Mouse (Mus musculus) left cerebral cortex, postnatal 25 days (tissue): Measurements from ENCODE around the gene Taok1. TPM values are rescaled to one million over a fixed set of nuclear protein-coding genes. Genes with fewer than 3 reads are reported as not detected.
A peak's percentile ranks its signal among the peaks of the same experiment; 100 is the strongest.

Source experiments
- DNase-seq, 2 experiments: peaks; one replicate each; pipeline ENCODE4 v3.0.0; 2022; ENCODE audit warnings: low spot score in 2 of 2, mixed read lengths in 1 of 2
- intact Hi-C: fragments of 180-260 bp; cut with DNase I; formaldehyde crosslinking; loops from one replicate; pipeline ENCODE4 v1.15.1; 2025
- total RNA-seq, 2 experiments: library from RNA; stranded (reverse); gene quantifications; 2 replicates each; pipeline ENCODE4 v1.2.3; 2021

Taok1 gene
- total RNA-seq, 2 experiments from 2014 or later, result 107 to 108 TPM

DNA sequence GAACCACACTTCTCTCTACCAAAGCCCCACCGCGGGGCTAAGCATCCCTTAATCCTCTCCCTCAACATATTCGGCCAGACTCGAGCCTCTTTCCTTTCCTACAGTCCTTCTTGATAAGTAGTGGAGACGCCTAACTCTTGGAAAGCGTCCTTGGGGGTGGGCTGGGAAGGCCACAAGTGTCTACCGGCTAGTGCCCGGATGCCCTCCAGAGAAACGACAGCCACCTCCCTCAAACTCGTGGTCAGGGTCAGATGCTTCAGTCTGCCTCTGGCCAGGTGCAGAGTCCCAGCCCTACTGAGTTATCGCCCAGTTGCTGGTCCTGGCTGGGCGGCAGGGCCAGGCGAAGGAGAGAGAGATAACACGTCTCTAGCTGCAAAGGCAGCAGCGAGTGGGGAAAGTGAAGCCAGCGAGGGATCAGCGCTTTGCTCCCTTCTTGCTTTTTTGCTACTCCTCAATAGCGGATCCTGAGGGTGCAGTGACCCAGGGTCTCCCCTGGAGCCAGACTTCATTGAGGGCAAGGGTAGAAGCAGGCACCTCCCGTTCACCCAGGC is 93.3 kb downstream of the Taok1 start:
- intact Hi-C loops, result no loop called here
- no peak for DNase-seq

DNA sequence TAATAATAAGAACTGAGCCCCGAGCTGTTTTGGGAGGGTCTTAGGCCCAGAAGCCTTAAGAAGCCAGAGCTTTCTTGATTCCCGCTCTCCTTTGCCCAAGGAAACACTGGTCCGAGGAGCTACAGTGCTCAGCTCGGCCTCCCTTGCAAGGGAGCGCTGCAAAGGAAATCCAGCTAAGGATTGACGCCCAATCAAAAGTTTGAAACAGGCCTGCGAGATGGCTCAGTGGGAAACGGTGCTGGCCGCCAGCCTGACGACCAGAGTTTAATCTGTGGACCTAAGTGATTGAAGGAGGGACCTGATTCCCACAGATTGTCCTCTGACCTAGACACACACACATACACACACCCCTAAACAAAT is 93.8 kb downstream of the Taok1 start:
- DNase-seq, result no peak
- intact Hi-C loops, result no loop called here

DNA sequence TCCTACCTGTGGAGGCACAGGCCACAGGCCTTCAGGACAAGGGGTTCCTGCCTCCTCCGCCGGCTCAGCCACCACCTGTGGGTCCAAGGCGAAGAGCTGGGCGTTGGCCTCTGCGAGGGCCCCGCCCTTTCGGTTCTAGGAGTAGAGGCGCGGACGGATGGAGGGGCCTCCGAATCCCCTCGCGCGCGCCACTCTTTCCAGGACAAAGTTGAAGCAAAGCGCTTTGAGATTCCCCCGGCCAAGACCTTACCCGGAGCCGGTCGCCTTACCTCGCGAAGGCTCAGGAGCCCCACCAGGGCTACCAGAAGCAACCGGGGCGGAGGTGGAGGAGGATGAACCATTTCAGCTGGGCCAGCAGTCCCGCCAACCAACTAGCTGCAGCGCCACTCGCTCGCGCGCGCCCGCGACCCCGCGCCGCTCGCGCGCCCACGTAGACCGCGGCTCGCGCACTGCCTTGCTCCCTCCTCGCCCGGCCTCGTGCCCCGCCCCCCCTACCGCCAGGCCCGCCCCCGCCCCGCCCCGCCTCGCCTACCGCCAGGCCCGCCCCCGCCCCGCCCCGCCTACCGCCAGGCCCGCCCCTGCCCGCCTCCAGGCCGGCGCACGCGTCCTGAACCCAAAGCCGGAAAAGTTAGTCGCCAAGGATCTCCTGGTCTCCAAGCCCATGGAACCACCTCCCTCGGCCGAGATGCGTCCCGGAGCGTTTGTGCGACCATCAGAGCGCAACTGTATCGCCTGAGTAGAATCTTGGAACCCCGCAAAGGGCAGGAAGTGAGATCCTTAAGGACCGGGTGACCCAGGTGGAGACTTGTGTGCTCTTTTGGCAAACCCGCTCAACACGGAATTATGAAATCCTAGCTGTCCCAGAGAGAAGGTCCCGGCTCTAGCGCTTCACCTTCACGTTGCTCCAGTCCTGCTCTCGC is 94.5 kb downstream of the Taok1 start:
- DNase-seq, result peak; percentile 61 to 64

DNA sequence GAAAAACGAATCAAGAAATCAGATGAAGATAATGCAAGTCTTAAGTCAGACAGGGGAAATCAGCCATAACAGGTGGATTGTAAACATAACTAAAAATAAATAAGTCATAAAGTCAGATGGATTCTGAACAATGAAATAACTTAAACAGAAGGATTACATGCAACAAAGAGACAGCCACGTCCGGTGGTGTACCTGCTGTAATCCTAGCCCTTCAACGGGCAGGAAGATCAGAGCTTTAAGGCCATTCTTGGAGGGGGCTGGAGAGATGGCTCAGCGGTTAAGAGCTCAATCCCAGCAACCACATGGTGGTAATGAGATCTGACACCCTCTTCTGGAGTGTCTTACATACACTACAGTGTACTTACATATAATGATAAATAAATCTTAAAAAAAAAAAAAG is 96.3 kb downstream of the Taok1 start:
- DNase-seq, result no peak
- intact Hi-C loops, result no loop called here

More for the DNA sequence above, 94.5 kb downstream of the Taok1 start:
- intact Hi-C loops, result no loop called here

DNA sequence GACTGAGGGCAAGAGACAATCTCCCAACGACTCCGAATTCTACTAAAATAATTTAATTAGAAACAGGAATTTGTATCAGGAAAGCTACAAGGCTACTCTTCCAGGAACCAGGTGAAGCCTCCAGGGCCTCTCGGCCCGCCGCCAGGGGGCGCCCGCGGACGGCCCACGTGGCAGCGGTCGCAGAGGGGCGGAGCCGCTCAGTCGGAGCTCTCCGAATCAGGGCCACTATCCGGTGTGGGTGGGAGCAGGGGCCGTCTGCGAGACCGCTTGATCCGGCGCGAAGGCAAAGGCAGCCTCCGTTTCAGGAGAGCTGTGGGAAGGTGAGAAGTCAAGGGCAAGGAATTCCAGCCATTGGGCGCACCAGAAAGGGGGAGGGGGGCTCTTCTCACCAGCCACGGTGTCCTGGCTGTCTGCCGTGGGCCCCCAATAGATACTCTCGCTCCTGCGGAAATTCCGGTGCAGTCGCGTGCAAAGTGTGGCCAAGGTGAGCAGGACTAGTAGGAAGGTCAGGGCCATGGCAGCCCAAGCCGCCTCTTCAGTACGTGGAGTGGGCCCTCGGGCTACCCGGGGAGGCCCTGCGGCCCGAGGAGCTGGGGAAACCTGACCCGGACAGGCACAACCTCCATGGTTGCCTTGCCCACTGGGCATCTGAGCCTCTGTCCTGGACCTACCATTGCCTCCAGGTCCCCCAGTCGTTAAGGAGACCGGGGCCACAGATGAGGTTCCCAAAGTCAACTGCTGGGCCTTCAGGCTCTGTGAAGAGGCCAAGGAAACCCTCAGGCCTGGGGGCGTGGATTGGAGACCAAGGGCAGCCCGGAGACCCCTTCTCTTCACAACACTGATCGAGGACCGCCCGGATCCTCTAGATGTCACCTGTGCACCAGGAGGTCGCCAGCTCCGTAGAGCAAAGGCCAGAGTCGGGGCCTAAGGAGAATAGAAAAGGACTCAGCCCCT is 99.3 kb downstream of the Taok1 start:
- DNase-seq, result peak; percentile 86 to 87
- intact Hi-C loops, result loop anchor here (5.0 kb wide), 1 partner anchor 119 kb away; no protein-coding TSS in a partner anchor

DNA sequence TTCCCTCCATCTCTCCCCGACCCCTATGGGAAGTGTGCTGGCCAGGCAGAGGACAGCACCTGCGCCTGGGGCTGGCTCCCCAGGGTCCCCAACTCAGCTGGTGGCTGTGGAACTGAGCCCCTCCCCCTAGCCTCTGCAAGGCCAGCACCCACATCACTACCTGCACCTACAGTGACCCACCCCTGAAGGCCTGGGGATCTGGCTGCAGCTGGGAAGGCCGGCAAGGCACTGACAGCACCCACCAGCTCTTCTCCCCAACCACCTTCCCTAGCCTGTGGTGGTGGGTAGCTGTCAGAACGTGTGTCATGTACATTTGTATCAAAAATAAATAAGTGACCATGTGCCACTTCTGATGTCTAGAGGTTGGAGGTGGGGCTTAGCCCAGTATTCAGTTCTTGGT is 100.2 kb downstream of the Taok1 start:
- intact Hi-C loops, result loop anchor here (5.0 kb wide), 1 partner anchor 120 kb away; no protein-coding TSS in a partner anchor
- DNase-seq, result no peak

DNA sequence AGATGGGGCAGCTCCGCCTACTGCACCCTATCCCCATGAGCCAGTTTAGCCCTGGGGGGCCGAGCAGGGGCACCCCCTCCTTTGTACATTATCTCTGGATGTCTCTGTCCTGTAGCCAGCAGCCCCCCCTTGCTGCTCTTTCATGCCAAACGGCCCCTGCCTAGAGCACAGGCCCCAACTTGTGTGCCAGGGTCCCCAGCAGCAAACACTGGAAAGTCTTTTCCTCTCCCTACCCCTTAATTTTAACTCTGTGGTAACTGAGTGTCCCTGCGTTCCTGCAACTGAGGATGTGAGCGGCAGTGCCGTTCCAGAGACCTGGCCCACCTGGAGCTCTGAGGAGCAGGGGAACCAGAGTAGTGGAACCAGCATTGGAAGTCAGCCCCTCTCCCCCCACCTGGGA is 100.7 kb downstream of the Taok1 start:
- intact Hi-C loops, result loop anchor here (5.0 kb wide), 1 partner anchor 120 kb away; no protein-coding TSS in a partner anchor
- DNase-seq, result no peak

DNA sequence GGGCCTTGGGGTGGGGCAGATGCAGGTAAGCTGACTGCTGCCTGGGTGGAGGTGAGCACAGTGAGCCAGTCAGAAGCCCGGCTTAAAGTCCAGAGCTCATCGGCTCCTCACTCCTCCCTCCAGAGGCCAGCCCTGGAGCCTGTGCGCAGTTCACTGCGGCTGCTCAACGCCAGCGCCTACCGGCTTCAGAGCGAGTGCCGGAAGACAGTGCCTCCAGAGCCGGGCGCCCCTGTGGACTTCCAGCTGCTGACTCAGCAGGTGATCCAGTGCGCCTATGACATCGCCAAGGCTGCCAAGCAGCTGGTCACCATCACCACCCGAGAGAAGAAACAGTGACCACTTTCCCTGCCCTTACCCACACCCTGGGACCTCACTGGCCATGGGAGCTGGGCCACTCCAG is 101.3 kb downstream of the Taok1 start:
- intact Hi-C loops, result loop anchor here (5.0 kb wide), 1 partner anchor 121 kb away; no protein-coding TSS in a partner anchor
- DNase-seq, result no peak

DNA sequence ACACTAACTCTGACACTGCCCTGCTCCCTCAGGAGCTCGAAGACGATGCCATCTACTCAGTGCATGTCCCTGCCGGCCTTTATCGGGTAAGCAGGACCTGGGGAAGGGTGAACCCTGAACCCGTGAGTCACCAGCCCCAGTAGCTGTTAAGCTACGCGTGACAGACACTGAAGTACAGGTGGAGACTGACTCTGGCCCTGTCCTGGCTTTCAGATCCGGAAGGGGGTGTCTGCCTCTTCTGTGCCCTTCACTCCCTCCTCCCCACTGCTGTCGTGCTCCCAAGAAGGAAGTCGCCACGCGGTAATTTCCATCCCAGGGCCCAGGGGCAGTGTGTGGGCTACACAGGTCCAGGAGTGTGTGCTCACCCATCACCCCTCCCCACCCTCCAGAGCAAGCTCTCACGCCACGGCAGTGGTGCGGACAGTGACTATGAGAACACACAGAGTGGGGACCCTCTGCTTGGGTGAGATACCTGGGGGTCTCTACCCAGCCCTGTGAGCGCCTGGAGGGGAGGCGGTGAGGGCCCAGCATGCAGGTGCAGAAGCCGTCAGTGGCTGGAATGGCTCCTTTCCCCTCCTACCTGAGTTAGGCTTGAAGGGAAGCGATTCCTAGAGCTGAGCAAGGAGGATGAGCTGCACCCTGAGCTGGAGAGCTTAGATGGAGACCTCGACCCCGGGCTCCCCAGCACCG is 102.2 kb downstream of the Taok1 start:
- intact Hi-C loops, result loop anchor here (5.0 kb wide), 1 partner anchor 122 kb away; no protein-coding TSS in a partner anchor

DNA sequence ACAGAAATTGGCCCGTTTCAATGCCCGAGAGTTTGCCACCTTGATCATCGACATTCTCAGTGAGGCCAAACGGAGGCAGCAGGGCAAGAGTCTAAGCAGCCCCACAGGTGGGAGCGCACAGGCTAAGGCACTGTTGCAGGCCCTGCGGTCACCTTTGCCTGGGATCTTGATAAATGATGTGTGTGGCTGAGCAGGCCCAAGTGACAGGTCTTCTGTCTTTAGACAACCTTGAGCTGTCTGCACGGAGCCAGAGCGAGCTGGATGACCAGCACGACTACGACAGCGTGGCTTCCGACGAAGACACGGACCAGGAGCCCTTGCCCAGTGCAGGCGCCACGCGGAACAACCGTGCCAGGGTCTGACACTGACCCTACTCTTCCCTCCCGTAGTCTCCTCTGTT is 103.2 kb downstream of the Taok1 start:
- no peak for DNase-seq
- intact Hi-C loops, result loop anchor here (5.0 kb wide), 1 partner anchor 37 kb away; no protein-coding TSS in a partner anchor

More for the DNA sequence above, 102.2 kb downstream of the Taok1 start:
- DNase-seq, result no peak

DNA sequence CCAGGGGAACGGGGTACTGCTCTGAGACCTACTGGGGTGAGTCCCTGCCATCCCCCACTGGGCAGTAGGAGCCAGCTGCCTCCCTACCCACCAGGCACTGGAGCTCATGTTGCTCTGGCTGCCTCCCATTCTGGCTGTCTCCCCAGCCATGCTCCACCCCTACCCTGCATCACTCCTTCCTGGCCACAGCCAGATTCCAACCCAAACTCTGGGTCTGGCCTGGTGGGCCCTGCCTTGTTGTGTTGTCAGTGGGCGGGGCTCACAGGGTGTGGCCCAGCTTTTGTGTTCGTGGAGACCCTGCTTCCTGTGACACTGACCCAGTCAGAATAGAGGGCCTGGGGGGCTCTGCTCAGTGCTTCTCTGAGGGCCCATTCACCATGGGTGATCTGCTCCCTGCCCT is 104.1 kb downstream of the Taok1 start:
- intact Hi-C loops, result loop anchor here (5.0 kb wide), 1 partner anchor 36 kb away; no protein-coding TSS in a partner anchor
- DNase-seq, result no peak

DNA sequence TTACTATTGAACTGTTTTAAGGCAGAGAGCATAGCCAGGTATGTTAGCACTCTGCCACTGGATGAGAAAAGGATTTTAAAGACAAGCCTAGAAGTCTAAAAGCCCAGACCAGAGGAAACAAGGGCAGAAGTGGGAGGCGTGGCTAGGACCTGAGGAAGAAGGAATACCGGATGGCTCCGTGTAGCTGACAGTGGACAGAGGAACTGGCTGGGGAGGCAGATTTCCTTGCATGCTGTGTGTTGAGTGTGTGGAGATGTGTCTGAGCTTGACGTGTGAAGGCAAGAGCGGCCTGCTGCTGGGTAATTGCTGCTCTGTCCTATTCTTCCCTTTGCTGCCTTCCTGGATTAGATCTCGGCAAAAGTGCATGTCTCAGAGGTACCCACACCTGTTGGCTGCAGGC is 105.1 kb downstream of the Taok1 start:
- no peak for DNase-seq
- intact Hi-C loops, result loop anchor here (5.0 kb wide), 1 partner anchor 35 kb away; no protein-coding TSS in a partner anchor

DNA sequence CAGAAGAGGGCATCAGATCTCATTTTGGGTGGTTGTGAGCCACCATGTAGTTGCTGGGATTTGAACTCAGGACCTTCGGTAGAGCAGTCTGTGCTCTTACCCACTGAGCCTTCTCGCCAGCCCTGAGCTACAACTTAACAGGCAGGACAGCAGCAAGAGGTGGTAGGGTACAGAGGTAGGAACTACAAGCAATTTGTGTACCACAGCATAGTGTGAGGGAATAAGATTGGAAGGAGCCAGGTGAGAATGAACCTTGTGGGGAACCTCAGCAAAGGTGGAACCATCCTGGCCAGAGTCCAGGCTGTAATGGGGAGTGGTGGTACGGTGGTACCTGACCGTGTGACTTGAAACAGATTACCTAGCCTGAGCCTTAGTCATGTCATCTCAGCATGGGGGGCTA is 105.6 kb downstream of the Taok1 start:
- intact Hi-C loops, result loop anchor here (5.0 kb wide), 1 partner anchor 35 kb away; no protein-coding TSS in a partner anchor
- DNase-seq, result no peak

DNA sequence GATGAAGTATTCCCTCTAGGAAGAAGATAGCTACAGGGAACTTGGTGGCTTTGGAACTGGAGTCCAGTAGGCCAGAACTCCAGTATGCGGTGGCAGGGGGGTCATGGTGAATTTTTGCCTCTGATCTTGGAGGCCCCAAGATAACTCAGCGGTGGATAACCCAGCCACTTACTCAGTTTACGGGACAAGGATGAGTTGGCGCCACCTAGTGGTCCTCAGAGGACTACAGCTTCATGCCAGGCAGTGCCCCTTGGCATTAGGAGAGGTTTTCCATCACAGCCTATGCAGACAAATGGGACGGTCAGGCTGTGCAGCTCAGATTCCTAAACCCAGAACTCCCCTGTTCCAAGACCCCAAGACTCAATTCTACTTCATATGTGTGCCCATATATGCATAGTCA is 106.2 kb downstream of the Taok1 start:
- intact Hi-C loops, result loop anchor here (5.0 kb wide), 1 partner anchor 34 kb away; no protein-coding TSS in a partner anchor
- peak; percentile 84 to 86 for DNase-seq

DNA sequence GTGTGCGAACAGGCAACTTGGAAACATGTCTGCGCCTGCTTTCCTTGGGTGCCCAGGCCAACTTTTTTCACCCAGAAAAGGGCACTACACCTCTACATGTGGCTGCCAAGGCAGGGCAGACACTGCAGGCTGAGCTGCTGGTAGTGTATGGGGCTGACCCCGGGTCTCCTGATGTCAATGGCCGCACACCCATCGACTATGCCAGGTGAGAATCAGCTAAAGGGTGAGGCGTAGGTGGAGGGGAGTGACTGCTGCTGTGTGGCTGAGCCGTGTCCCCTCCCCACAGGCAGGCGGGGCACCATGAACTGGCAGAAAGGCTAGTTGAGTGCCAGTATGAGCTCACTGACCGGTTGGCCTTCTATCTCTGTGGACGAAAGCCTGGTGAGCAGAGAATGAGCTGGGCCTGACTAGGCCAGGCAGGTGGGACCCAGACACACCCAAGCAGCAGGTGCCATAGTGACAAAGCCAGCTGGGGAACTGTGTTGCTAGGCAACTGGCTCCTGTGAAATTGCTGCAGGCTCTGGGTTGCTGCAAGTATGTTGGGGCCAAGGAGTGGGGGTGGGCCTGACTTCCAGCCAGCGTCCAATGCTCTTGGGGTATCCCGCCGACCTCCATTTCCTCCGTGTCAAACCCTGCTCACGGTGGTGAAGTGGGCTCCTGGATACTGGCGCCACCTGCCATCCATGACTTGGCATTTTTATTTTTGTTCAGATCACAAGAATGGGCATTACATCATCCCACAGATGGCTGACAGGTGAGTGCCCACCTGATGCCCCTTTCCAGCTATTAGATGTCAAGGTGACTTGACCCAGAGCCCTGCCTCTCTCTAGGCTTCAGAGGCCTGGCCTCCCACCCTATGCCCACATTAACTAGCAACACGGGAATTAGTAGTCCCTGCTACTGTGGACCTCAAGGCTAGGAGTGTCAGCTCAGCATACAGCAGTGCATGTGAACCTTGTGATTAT is 107.0 kb downstream of the Taok1 start:
- DNase-seq, result peak; percentile 66 to 76
- intact Hi-C loops, result loop anchor here (5.0 kb wide), 1 partner anchor 33 kb away; no protein-coding TSS in a partner anchor

DNA sequence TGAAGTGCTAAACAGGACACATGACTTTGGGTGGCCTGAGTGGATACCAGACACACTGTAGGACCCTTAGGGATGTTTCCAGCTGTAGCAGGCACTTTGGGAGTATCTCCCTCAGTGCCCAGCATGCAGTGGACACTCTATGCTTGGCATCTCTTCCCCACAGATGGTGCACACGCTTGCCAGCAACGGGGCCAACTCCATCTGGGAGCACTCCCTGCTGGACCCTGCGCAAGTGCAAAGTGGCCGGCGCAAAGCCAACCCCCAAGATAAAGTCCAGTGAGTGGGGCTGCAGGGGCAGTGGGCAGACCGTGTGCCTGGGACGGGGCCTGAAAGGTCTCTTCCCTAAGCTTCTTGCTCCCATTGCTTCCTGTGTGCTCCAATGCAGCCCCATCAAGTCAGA is 108.3 kb downstream of the Taok1 start:
- intact Hi-C loops, result no loop called here
- peak in 1 of 2 experiments; percentile 51 for DNase-seq

DNA sequence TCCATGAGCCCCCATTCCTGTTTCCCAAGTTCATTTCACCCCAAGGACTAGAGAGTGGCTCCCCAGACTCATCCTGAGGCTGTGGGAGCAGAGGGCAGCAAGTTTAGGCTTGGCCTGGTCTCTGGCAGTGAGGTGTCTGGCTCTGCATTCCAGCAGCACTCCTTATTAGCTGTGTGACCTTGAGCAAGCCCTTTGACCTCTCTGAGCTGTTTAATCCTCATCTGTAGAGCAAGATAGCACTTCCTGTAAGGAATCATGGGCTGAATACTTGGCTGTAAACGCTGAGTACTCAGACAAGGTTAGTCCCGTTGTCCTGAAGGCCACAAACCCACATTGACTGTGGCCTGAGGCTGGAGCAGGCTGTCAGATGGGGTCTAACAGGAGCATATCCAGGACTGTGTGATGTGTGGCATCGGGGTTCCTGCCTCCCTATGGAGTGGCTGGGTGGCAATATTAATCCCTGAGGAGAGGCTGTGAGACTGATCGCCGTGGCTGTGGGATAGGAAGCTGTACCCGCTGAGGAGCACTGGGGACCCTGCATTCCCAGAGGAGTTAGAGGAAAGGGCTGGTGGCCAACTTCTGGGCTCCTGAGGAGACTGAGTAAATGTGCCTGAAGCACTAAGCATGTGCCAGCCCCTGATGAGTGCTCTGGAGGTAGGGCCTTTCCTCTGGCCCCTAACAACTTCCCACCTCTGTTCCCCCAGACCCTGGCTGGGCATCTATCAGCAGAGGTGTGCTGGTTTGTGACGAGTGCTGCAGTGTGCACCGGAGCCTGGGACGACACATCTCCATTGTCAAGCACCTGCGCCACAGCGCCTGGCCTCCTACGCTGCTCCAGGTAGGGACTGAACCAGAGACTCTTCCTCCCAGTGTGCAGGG is 109.1 kb downstream of the Taok1 start:
- DNase-seq, result no peak
- intact Hi-C loops, result no loop called here
